Mouse (Mus musculus) G1E (cell line): Measurements from ENCODE around the gene Mef2b.

Source experiments
- CTCF ChIP-seq: IDR thresholded peaks from 2 replicates; pipeline ENCODE4 v1.5.1; 2012; ENCODE audit warnings: low read depth, low read length, inconsistent platforms, mixed read lengths
- POLR2AphosphoS5 ChIP-seq: IDR thresholded peaks from 2 replicates; pipeline ENCODE4 v1.6.1; 2012; ENCODE audit warnings: low read depth, low read length, inconsistent platforms; ENCODE audit not compliant: insufficient replicate concordance
- TAL1 ChIP-seq: conservative IDR thresholded peaks from 2 replicates; pipeline ENCODE4 v1.6.1; 2012; ENCODE audit warnings: low read depth, low read length, inconsistent platforms, mixed read lengths

DNA sequence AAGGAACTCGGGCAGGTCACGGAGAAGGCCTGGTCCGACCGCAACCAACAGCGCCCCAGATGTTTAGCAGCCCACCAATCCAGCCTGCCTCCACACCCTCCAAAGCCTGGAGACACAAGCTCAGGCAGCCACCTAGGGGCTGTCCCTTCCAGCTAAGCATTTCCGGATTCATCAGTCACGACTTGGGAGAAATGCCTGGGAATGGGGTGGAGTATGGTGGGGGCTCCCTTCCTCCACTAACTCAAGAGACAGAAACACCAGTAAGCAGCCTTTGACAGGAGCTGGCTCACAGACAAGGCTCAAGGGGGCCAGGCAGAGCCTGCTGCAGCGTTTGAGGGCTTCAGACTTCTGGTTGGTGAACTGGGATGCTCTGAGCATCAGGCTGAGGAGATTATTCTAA lies 71.0 kb downstream of the Mef2b start:
- no peak for TF ChIP-seq TAL1
- TF ChIP-seq CTCF = no peak
- no peak for TF ChIP-seq POLR2AphosphoS5
